Mouse (Mus musculus) hindbrain, embryonic 14.5 days (tissue): ENCODE data around the gene Lrrc4. TPM values are rescaled to one million over a fixed set of nuclear protein-coding genes. Genes with fewer than 3 reads are reported as not detected.

Experiments
- ATAC-seq: fragments of 200-750 bp; cut with Nextera tagmentation; 2 replicates; pipeline ENCODE4 v1.8.0; 2017; ENCODE audit warnings: moderate number of reproducible peaks, mild to moderate bottlenecking, moderate TSS enrichment, moderate library complexity; ENCODE audit not compliant: low FRiP score
- DNase-seq: peaks from one replicate; pipeline ENCODE4 v3.0.0-alpha.2; 2015; ENCODE audit warnings: low spot score
- H3K27ac ChIP-seq: fragments of 300-500 bp; sonication (generic); 2 replicates; pipeline ENCODE4 v1.5.1; 2014; ENCODE audit warnings: mild to moderate bottlenecking, moderate library complexity
- H3K27me3 ChIP-seq: fragments of 300-500 bp; sonication (generic); 2 replicates; pipeline ENCODE4 v1.6.1; 2014; ENCODE audit warnings: mild to moderate bottlenecking, low read length, mixed read lengths; ENCODE audit not compliant: control insufficient read depth, insufficient read depth
- H3K36me3 ChIP-seq: fragments of 300-500 bp; sonication (generic); replicated peaks from 2 replicates; pipeline ENCODE4 v1.6.1; 2014; ENCODE audit not compliant: control insufficient read depth, insufficient read depth
- H3K4me1 ChIP-seq: fragments of 300-500 bp; sonication (generic); replicated peaks from 2 replicates; pipeline ENCODE4 v1.6.1; 2014; ENCODE audit warnings: antibody characterized with exemption, low read length, mixed read lengths; ENCODE audit not compliant: control insufficient read depth, insufficient read depth
- H3K4me2 ChIP-seq: fragments of 300-500 bp; sonication (generic); replicated peaks from 2 replicates; pipeline ENCODE4 v1.6.1; 2014; ENCODE audit warnings: mild to moderate bottlenecking, moderate library complexity
- H3K4me3 ChIP-seq: fragments of 300-500 bp; sonication (generic); replicated peaks from 2 replicates; pipeline ENCODE4 v1.5.1; 2014; ENCODE audit warnings: mild to moderate bottlenecking, low read length
- H3K9ac ChIP-seq: fragments of 300-500 bp; sonication (generic); 2 replicates; pipeline ENCODE4 v1.6.1; 2014
- H3K9me3 ChIP-seq: fragments of 300-500 bp; sonication (generic); 2 replicates; pipeline ENCODE4 v1.6.1; 2016; ENCODE audit warnings: low read length; ENCODE audit not compliant: control insufficient read depth
- WGBS: fragments of 180-500 bp; shearing (Covaris S2); extraction: QIAGEN DNeasy Blood & Tissue Kit; methylation state at CpG from one replicate; pipeline ENCODE4 v1.1.7; 2014; 5-methylcytosine and 5-hydroxymethylcytosine counted together
- polyA plus RNA-seq: library from polyadenylated mRNA; unstranded; fragments of >200 nt; fragmentation: Nextera tagmentation; extraction: Ambion mirVana; gene quantifications from 2 replicates; pipeline ENCODE4 v1.2.1, GENCODE M21; 2014

Lrrc4 gene
- polyA plus RNA-seq, 1 experiment from 2014 or later: 9.6 TPM

DNA sequence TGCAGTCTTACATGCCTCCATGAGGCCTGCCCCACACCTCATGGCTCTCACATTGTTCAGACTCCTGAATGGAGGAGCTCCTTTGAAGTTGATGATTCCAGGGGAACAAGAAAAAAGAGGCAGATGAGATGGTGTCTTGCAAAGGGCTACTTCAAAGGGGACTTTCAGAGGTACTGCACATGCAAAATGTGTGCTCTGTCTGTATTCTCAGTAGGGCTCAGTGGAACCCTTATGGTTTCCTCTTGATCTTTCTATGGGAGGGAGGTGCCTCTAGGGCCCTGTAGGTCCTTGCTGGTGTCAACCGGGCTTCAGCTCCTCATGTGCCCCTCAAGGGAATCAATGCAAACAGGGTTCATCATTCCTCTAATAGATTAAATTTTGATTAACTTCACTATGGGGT is 159.2 kb downstream of the Lrrc4 start:
- no peaks in the 10 kb centered on the region; the same call in 1 of the 2 replicates for H3K36me3 ChIP-seq

DNA sequence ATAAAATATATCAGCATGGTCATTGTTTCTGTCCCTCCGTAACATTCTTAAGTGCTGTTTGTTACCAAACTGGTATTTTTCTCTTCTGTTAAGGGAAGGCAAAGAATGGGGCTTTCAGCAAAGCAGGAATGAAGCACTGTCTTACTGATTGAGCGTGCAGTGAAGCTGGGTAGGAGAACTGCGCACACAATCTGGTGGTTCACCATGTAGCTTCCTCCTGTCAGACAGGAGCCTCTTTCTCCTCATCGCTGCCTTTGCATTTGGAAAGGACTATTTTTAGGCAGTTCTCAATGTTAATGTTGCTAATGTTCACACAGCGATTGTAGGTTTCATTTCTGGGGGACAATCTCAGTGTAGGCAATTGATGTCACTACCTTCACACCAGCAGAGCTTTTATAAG is 162.3 kb downstream of the Lrrc4 start:
- Histone ChIP-seq H3K27me3 (no peaks in the 10 kb centered on the region), H3K4me1 (0 out of 2 replicates have a peak, but pooled peaks cover 5% of the 10 kb centered on the region), H3K36me3 (no peaks in the 10 kb centered on the region; the same call in 1 of the 2 replicates), H3K4me2 (no peak overlapping the region), H3K9ac (no peak overlapping the region), H3K9me3 (no peaks in the 10 kb centered on the region), H3K27ac (no peak overlapping the region), H3K4me3 (no peak overlapping the region)
- ATAC-seq (no peak), DNase-seq (no peak)
- 90% methylated on average over 5 of the region's 5 CpGs for WGBS

More for the DNA sequence above, 159.2 kb downstream of the Lrrc4 start:
- 55% methylated on average over 1 of the region's 1 CpGs for WGBS
- no peaks in the 10 kb centered on the region for H3K27me3 ChIP-seq
- H3K27ac ChIP-seq: no peak overlapping the region
- no peak overlapping the region for H3K4me3 ChIP-seq
- no peak overlapping the region for H3K9ac ChIP-seq
- no peak for DNase-seq
- H3K4me2 ChIP-seq: no peak overlapping the region
- no peak for ATAC-seq
- H3K9me3 ChIP-seq: no peaks in the 10 kb centered on the region
- no peaks in the 10 kb centered on the region for H3K4me1 ChIP-seq

DNA sequence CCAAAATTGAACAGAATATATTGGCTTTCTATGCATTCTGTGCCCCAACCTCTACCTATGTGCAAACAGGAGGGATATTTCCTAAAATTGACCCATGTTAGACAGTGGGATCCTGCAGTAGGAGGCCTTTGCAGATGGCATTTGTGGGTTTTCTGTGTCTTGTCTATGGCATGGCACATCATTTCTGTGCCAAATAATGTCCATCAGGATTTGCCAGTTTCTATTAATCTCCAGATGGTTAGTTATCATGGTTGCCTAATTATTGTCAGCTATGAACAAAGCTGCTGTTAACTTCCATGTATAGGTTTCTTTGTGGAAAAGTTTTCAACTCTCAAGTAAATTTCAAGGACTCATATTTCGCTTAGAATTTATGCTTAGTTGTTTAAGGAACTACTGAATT is 164.0 kb downstream of the Lrrc4 start:
- ATAC-seq: no peak
- H3K9ac ChIP-seq: no peak overlapping the region
- no peaks in the 10 kb centered on the region for H3K27me3 ChIP-seq
- WGBS: 92% methylated on average over 1 of the region's 1 CpGs
- no peaks in the 10 kb centered on the region; the same call in 1 of the 2 replicates for H3K36me3 ChIP-seq
- H3K9me3 ChIP-seq: no peaks in the 10 kb centered on the region
- no peak for DNase-seq
- H3K4me1 ChIP-seq: 0 out of 2 replicates have a peak, but pooled peaks cover 6% of the 10 kb centered on the region
- H3K4me2 ChIP-seq: no peak overlapping the region
- no peak overlapping the region for H3K27ac ChIP-seq
- H3K4me3 ChIP-seq: no peak overlapping the region

DNA sequence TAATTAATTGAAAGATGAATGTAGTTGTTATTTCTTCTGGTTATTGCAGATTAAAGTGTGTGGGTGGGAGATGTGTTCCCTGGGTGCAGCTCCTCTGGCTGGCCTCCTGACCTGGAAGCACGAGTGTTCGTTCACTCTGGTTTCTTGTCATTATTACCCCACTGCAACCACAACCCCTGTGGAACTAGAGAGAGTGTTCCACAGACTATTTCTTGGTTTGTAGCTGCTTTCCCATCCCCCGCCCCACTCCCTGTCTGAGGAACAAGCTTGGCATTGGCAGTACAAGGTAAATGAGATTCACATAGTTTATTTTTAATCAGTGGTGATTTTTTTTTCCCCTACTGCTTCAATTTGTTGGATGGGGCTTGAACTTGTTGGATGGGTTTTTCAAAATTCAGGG is 166.8 kb downstream of the Lrrc4 start:
- 69% methylated on average over 3 of the region's 3 CpGs for WGBS

DNA sequence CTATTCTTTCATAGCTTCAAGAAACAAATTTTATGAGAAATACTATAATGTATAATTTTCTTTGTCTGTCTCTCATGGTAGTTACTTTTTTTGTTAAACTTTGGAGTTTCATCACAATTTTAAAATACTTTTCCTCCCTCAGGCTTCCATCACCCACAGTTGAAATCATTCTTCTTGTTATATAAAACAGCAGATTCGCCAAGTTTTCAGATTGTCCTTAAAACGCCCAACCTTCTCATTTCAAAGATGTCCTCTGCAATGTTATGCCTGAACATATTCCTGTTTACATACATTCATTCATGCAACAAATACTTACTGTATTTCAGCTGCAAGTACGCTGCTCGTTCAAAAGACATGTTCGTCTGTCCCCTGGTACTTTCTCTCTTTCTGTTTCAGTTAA is 167.9 kb downstream of the Lrrc4 start:
- ATAC-seq (no peak), DNase-seq (no peak)
- no peaks in the 10 kb centered on the region for H3K36me3 ChIP-seq
- no peak overlapping the region for H3K4me2 ChIP-seq
- no peak overlapping the region for H3K9ac ChIP-seq
- no peaks in the 10 kb centered on the region for H3K9me3 ChIP-seq
- no peak overlapping the region for H3K27ac ChIP-seq
- 90% methylated on average over 5 of the region's 5 CpGs for WGBS
- peaks cover 9% of the 10 kb centered on the region; the same call in 1 of the 2 replicates for H3K4me1 ChIP-seq
- no peak overlapping the region for H3K4me3 ChIP-seq
- no peaks in the 10 kb centered on the region for H3K27me3 ChIP-seq

More for the DNA sequence above, 166.8 kb downstream of the Lrrc4 start:
- no peak for DNase-seq
- Histone ChIP-seq H3K9ac (no peak overlapping the region), H3K9me3 (no peaks in the 10 kb centered on the region), H3K36me3 (no peaks in the 10 kb centered on the region), H3K4me1 (0 out of 2 replicates have a peak, but pooled peaks cover 6% of the 10 kb centered on the region), H3K4me3 (no peak overlapping the region), H3K4me2 (no peak overlapping the region), H3K27ac (no peak overlapping the region), H3K27me3 (no peaks in the 10 kb centered on the region)
- no peak for ATAC-seq

DNA sequence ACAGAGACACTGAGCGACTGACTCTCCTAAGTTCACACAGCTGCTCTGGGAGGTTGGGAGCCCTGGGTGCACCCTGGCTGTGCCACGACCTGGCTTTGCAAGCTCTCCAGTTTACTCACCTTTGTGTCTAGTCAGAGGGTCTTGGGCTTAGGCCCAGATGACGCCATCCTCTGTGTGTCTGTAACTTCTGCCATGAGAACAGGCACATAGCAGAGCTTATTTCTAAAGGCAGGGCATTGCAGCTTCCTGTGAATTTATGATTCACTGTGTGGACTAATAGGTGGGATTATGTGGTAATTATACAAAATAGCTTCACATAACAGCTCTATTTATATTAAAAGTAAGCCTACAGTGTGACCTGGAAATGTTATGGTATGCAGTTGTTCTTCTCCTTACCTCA is 168.5 kb downstream of the Lrrc4 start:
- Histone ChIP-seq H3K9me3 (no peaks in the 10 kb centered on the region), H3K27me3 (no peaks in the 10 kb centered on the region), H3K4me3 (no peak overlapping the region), H3K9ac (no peak overlapping the region), H3K36me3 (no peaks in the 10 kb centered on the region), H3K4me1 (peaks cover 9% of the 10 kb centered on the region; the same call in 1 of the 2 replicates), H3K4me2 (no peak overlapping the region), H3K27ac (no peak overlapping the region)
- 90% methylated on average over 3 of the region's 3 CpGs for WGBS
- no peak for DNase-seq
- ATAC-seq: no peak

DNA sequence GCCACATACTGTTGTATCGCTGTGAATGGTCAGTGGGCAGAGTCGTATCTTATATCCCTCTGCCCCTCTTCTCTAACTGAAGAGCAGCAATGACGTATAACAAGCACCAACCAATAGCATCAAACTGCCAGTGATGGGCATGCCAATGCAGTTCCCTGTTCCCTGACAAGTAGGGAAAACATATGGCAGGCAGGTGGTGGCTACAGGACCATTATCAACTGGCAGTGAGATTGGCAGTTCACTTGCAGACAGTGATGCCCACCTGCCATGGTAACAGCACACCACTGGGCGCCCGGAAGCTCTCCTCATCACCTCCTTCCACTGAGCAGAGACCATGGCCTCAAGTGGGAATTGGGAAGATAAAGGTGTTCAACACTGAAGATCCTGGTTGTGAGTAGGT is 175.0 kb downstream of the Lrrc4 start:
- Histone ChIP-seq H3K9me3 (no peaks in the 10 kb centered on the region), H3K27me3 (no peaks in the 10 kb centered on the region), H3K27ac (no peak overlapping the region), H3K4me3 (no peak overlapping the region), H3K4me1 (peaks cover 3% of the 10 kb centered on the region; the same call in 1 of the 2 replicates), H3K4me2 (no peak overlapping the region), H3K9ac (no peak overlapping the region), H3K36me3 (no peaks in the 10 kb centered on the region)
- no peak for DNase-seq
- 94% methylated on average over 5 of the region's 5 CpGs for WGBS
- ATAC-seq: no peak

DNA sequence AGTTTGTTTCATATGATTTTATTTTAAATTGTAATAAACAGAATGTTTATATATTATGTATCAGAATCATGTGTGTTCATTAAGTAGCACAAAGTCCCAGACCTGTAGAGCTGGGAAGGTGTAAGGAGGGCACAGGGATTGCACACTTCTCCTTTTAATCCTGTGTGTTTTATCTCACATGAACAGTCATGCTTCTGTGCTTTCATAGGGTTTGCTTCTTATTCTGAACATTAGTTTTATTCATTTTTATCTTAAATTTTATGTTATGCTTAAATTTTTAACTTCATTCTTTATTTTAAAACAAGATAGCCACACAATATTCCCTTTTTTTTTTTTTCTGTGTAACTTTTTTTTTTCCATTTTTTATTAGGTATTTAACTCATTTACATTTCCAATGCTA is 186.3 kb downstream of the Lrrc4 start:
- Histone ChIP-seq H3K27ac (no peak overlapping the region), H3K4me3 (no peak overlapping the region), H3K4me1 (peaks cover 5% of the 10 kb centered on the region), H3K36me3 (no peaks in the 10 kb centered on the region), H3K27me3 (no peaks in the 10 kb centered on the region), H3K4me2 (no peak overlapping the region), H3K9ac (no peak overlapping the region), H3K9me3 (no peaks in the 10 kb centered on the region)
- ATAC-seq: no peak
- no peak for DNase-seq

DNA sequence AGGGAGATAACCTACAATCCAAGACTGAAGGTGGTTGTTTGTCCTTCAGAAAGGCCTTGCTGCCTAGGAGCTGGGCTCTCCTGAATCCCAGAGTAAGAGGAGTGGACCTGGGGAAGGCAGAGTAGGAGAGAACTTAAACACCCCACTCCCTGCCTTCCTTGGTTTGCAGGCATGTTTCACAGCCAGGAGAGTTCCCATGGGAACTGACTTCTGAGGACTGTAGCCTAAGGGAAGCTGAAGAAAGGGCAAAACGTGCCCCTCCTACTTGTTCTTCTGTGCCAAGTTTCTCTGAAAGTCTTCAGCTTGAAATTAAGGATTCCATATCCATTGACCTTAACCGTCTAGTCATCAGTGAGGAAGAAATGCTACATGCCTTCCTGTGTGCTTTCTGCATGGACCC is 188.6 kb downstream of the Lrrc4 start:
- Histone ChIP-seq H3K9ac (no peak overlapping the region), H3K4me1 (peaks cover 5% of the 10 kb centered on the region), H3K36me3 (no peaks in the 10 kb centered on the region), H3K4me3 (no peak overlapping the region), H3K27me3 (no peaks in the 10 kb centered on the region), H3K27ac (no peak overlapping the region), H3K4me2 (no peak overlapping the region), H3K9me3 (no peaks in the 10 kb centered on the region)
- WGBS: 45% methylated on average over 2 of the region's 2 CpGs
- ATAC-seq (peak; percentile 34; the same call in 1 of the 2 replicates), DNase-seq (no peak)

DNA sequence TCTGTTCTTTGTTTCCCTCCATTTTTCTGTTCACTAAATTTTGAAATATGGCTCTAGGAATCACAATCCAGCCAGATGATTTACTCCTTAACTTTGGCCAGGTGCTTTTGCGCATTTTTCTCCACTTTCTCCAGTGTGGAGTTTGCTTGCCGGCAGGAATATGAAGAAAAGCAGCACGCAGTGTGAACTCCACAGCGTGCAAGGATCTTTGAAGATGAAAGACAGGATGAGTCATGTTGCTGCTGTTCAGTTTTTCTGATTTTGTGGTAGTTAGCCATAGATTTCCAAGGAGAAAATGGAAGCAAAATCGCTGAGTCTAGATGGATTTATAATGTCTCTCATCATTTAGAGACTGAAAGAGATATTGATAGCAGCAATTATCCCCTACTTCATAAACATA is 191.5 kb downstream of the Lrrc4 start:
- 91% methylated on average over 5 of the region's 5 CpGs for WGBS
- H3K9me3 ChIP-seq: no peaks in the 10 kb centered on the region
- H3K4me2 ChIP-seq: no peak overlapping the region
- H3K9ac ChIP-seq: no peak overlapping the region
- H3K27ac ChIP-seq: no peak overlapping the region
- DNase-seq (no peak), ATAC-seq (no peak)
- no peaks in the 10 kb centered on the region for H3K36me3 ChIP-seq
- H3K4me1 ChIP-seq: peaks cover 5% of the 10 kb centered on the region
- no peaks in the 10 kb centered on the region for H3K27me3 ChIP-seq
- no peak overlapping the region for H3K4me3 ChIP-seq
